Mouse (Mus musculus): Measurements from ENCODE around the gene Adcy9.
A peak's percentile ranks its signal among the peaks of the same experiment; 100 is the strongest.

The Adcy9 gene

DNA sequence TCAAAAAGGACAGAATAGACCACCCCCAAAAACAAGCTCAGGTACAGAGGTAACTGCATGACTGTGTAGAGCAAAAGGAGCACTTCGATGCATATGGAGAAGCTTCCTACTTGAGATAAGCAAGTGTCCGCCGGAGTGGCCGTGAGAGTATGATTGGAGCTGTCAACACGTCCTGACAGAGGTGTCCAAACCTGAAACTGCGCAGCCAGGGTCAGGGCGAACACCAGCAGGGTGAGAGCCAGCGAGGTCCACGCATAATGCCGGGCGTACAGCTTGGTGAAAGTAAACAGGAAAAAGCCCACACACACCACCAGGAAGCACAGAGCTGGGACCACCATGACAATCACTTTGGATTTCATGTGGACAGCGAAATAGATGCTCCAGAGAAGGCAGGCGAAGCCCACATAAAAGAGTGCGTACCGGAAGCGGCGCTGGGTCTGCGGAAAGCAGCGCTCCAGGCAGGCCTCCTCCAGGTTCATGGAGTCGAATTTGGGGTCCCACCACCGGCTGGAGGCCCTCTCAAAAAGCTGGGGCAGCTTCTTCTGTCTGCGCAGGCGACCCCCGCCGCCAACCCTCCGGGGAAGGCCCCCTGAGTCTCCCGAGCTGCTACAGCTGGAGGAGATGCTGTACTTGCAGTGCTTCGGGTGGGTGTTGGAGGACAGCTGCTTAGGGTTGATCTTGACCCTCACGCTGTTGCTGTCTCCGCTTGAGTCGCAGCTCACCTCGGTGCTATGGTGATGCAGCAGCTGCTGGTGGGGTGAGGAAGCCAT, 1.3 kb downstream of the Adcy9 start:
- peak; percentile 64 for DNase-seq (ENCODE audit: low spot score)

GRCm38 (mm10) chr16:4418072-4418471, 2.2 kb downstream of the Adcy9 start:
- no peak for DNase-seq (ENCODE audit: low spot score)

DNA sequence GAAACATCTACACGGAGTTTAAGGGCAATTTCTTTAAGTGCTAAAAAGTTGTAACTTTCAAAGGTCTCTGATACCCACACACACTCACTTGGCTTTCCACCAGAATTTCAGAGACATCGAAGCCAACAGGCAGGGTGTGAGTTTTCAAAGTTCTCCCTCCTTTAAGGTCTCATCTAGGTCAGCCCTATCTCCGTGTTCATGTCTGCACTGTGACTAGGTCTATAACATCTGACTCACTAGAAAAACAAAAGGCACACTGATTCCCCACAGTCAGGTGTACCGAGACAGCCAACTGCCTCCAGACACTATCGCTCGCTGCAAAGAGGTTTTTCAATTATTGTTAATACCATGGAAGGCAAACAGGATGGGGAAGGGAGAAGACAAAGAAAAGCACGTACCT, 2.8 kb downstream of the Adcy9 start:
- no peak for DNase-seq (ENCODE audit: low spot score)

GRCm38 (mm10) chr16:4414881-4415585, 5.3 kb downstream of the Adcy9 start:
- no peak for DNase-seq (ENCODE audit: low spot score)

- DNase-seq (ENCODE audit: low spot score) = no peak
Observed at GRCm38 (mm10) chr16:4413988-4414880, 6.1 kb downstream of the Adcy9 start.

DNA sequence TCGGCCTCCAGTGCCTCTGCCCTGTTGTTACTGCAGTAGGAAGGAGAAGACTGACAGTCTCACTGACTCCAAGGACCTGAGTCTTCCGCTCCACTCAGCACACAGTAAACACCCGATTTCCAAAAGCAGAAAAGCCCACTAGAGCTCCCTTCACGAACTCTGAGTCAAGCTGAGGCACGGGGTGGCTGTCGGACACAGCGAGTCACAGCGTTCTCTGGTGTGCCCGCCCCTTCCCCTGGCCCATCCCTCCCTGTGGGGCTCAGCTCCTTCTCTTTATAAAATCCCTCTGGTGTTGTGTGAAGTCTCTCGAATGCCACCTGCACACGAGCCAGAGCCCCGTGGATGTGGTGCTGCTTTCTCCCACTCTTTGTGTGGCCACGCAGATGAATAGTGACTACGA, 7.0 kb downstream of the Adcy9 start:
- no peak for DNase-seq (ENCODE audit: low spot score)

GRCm38 (mm10) chr16:4412298-4412697, 8.0 kb downstream of the Adcy9 start:
- DNase-seq (ENCODE audit: low spot score) = no peak

DNA sequence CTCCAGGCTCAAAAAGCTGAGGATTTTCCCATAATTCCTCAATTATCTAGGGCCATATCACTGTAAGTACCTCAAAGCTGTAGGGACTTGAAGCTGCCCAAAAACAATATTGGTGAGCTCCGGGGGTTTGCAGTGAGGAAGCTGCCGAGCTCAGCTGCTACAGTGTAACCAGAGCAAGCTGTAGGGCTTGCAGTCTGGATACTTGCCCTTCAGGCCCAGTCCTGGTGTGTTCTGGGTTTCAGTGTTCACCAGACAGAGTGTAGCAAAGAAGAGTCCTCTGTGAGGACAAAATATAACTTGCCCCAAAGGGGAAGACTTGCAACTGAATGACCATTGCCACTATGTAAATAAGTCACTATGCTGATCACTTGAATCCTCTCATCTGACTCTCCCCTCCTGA, 9.0 kb downstream of the Adcy9 start:
- no peak for DNase-seq (ENCODE audit: low spot score)

DNA sequence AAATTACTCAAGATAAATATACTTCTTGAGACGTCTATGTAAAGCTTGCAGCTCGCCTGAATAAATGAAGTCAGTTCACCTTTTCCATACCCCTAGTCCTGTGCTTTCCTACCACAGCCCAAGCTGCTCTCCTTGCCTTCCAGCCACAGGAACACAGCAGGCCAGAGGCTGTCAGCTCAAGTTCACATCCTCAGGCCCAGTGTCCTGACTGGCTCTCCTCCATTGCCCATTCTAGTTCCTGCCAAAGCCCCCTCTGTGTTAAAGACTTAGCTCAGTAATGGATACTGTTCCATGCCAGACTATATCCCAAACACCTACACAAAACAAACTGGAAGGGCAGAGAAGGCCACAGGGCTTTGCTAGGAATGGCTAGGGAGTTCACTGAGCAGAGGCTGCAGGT, 12.8 kb downstream of the Adcy9 start:
- DNase-seq (ENCODE audit: low spot score) = no peak

GRCm38 (mm10) chr16:4406706-4407105, 13.6 kb downstream of the Adcy9 start:
- peak; percentile 56 for DNase-seq (ENCODE audit: low spot score)

DNA sequence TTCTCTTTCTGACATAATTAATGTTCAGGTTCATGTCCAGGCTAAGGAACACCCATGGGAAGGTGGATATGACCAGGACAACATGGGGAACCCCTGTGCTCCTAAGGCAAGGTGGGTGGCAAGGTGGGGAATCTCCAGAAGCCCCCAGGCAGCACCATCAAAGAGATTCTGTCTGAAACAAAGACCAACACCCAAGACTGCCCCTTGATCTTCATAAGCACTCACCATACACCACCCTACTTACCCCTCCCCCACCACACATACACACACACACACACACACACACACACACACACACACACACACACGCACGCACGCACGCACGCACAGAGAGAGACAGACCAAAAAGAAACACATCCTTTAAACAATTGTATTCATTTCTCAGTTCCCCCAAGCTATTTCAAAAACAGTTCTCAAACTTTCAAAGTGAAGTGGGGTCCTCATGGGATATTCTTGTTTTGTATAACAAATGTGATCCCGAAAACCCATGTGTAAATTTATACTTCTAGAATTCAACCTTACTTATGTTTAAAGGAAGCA, 14.2 kb downstream of the Adcy9 start:
- no peak for DNase-seq (ENCODE audit: low spot score)

- peak; percentile 40 for DNase-seq (ENCODE audit: low spot score)
Observed at GRCm38 (mm10) chr16:4404933-4405761, 15.2 kb downstream of the Adcy9 start.

DNA sequence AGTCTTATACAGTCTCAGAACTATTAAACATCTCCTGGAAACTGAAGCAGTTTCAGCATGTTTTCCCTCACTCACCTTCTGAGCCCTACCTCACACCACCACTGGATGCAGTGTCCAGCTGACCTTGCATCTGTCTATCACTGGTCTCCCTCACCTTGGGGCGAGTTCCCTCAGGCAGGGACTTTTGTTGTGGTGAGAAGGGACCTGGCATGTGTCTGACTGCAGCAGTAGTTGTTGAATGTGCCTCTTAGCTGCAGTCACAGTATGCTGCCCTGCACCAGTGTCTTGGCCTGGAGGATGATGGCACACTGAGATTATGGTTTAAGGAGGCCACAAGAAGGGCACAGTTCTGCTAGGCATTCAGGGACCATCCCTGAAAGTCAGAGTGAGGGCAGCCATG, 19.2 kb downstream of the Adcy9 start:
- peak; percentile 35 for DNase-seq (ENCODE audit: low spot score)

DNA sequence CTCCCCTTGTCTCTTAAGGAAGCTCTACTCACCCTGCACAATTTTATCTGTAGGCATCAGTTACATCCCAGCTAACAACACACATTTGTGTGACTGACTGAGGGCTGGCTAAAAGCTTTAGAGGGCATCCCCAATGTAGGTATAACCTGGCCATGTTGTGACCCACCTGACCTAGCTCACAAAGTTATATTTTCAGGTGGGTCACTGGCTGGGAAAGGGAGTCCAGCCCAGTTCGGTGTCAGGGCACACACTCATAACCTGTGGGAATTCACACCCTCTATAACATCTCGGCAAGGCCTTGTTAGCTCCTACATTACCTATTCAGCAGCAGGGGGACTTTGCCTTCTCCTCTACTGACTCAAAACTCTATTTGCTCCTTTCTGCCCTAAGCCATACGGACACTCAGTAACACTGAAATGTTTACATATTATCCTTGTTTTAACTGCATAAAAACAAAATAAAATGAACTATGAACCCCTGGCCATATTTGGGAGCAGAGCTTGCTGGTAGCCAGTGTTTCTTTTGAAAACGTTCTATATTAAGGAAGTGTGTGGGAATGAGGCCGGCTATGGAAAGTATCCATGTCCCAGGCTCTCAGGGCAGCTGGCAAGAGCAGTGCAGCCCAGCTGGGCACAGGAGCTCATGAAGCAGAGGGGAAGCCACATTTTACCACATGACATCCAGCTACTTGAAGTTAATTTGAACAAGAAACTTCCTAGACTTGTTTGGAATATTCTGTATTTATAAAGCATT, 20.7 kb downstream of the Adcy9 start:
- no peak for DNase-seq (ENCODE audit: low spot score)

DNA sequence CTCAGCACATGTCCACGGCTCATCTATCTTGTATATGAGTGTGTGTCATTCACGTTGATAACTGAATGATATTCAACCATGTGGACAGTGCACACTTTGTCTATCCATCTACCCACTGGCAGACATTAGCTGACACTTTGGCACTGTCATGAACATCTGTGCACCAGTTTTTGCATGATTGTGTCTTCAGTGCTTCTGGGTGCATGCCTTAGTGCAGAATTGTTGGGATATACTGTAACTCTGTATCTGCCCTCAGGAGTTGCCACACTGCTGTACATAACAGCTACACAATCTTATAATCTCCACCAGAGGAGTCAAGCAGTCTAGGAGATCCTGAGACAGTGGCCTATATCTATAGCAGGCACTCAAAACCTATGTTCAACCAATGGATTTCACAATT, 21.5 kb downstream of the Adcy9 start:
- DNase-seq (ENCODE audit: low spot score) = no peak

DNA sequence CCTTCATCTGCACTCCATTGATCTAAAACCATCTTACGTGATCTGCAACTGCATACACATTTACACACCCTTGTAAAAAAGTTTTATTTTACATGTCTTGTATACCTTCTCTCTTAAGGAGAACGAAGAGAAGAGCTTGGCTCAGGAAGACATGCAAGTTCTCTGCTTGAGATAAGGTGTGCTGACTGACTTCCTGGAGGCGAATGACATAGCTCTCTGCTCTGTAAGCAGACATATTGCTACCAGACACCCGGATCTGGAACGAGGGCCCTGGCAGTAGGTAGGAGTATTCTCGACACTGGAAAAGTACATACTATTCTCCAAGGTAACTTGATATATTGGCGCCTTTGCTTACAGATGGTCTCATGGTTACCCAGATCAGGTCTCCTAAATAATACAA, 22.7 kb downstream of the Adcy9 start:
- no peak for DNase-seq (ENCODE audit: low spot score)

DNA sequence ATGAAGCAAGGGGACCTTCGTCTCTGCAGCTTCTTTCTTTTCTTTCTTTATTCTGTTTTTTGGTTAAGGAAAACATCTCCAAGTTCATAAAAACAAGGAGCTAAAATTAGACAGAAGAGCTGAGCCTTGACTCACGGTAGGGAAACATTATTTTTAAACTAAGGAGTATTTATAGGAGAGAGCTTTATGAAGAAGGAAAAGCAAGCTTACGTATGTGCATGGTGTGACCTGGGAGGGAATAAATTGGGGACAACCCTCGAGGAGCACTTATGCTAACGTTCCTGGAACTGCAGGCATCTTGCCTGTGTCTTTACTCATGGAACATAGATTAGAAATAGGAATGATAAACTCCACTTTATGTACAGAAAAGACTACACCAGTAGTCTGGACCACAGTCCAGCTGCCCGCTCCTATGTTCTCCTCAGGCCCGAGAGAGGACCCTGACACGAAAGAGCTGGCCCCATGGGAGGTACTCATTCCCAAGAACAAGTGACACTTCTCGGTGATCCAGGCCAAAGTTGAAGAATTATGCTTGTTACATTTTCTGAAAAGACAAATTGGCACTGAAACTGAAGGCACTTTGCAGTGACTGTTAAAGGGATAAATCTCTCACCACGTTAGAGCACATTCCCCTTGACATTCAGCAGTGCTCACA, 24.5 kb downstream of the Adcy9 start:
- no peak for DNase-seq (ENCODE audit: low spot score)

DNA sequence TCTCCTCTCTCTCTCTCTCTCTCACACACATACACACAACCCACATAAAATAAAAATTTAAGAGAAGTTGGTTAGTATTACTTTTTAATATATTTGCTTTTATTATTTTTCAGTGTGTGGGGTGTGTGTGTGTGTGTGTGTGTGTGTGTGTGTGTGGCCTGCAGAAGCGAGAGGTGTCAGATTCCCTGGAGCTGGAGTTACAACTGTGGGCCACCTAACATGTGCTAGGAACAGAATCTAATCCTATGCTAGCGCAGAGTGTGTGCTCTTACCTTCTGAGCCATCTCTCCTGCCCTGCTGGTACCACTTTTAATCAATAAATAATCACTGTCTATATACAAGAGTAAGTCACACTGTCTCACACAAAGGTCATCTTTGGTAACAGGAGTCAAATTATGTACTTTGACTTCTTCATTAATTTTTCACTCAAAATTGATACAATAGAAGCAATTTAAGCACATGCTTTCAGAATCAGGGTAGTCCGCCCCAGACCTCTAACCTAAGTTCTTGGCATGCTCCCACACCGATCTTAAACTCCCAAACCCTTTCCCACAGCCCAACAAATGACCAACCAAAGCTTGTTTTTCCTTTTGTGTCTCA, 25.2 kb downstream of the Adcy9 start:
- no peak for DNase-seq (ENCODE audit: low spot score)

- no peak for DNase-seq (ENCODE audit: low spot score)
Observed at GRCm38 (mm10) chr16:4383473-4384038, 36.7 kb downstream of the Adcy9 start.

Data from testis, postnatal 10 days (tissue).